Mouse (Mus musculus) spleen, embryonic (tissue): ENCODE data around the gene Msrb3.
"Not testable (repeated sequence)": the region's sequence is repeated elsewhere in the genome, so short reads cannot be mapped to it uniquely, and the experiment has no call there.

Experiments used
- CTCF ChIA-PET: fragments of 350-600 bp; sonication (Branson Sonifier 250); formaldehyde crosslinking; loops from one replicate; lab custom pipeline; 2022; lab: Charles Lee

Msrb3 gene

DNA sequence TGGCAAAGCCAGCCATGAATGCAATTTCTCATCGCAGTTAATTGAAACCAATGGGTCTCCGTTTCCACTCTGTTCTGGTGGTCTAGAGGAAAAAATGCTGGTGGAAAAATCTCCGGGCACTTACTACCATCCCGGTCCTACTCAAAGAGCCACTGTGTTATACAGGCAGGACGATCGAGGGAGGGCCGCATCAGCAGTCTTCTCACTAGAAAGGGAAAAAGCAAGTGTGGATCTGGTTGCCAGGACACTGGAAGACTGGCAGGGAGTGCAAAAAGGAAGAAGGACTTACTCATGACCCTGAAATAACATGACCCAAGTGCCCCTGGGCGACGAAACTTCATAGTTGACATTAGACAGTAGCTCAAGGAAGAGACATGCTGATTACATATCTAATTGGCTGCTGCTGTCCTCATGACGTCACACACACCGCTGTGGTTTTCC is 147.1 kb downstream of the Msrb3 start:
- CTCF ChIA-PET, result no interaction called here

DNA sequence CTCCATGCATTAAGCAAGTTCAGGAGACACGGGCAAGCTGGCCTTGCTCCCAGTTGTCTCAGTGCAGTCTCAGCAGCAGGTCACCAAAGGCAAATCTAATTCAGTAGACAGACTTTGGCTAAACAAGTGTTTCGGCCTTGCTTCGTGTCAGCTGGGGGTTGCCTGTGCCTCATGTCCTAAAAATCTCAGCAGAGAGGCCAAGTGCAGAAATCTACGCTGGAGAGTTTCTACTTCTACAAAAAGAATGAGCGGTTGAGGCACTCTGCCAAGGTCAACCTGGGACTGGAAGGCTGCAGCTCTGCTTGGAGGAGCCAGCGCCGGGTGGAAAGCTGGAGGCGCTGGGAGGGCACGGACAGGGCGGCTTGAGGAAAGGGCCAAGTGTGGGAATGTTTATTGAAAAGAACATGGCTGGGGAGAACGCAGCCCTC is 147.6 kb downstream of the Msrb3 start:
- CTCF ChIA-PET, result no interaction called here

DNA sequence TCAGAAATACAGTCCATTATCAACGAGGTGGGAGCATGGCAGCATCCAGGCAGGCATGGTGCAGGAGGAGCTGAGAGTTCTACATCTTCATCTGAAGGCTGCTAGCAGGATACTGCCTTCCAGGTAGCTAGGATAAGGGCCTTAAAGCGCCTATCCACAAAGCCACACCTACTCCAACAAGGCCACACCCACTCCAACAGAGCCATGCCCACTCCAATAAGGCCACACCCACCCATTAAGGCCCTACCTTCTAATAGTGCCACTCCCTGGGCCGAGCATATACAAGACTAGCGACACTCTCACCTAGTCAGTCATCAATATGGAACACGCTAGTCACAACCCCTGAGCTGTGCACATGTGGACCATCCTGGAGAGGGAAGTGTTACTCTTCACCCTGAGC is 149.3 kb downstream of the Msrb3 start:
- CTCF ChIA-PET, result not testable (repeated sequence)

DNA sequence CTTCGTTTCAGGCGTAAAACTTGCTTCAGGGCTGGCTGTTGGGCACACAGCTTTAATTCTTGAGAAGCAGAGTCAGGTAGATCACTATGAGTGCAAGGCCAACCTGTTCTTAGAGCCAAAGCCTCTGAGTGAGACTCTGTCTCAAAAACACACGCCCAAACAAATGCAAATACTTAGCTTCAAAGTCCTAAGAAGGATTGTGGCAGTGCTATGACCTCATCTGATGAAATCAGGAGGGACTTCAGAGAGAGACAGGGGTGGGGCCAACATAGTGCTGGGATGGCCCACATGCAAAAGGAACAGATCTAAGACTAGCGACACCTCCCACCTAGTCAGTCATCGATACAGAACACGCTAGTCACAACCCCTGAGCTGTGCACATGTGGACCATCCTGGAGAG is 150.7 kb downstream of the Msrb3 start:
- CTCF ChIA-PET, result no interaction called here

DNA sequence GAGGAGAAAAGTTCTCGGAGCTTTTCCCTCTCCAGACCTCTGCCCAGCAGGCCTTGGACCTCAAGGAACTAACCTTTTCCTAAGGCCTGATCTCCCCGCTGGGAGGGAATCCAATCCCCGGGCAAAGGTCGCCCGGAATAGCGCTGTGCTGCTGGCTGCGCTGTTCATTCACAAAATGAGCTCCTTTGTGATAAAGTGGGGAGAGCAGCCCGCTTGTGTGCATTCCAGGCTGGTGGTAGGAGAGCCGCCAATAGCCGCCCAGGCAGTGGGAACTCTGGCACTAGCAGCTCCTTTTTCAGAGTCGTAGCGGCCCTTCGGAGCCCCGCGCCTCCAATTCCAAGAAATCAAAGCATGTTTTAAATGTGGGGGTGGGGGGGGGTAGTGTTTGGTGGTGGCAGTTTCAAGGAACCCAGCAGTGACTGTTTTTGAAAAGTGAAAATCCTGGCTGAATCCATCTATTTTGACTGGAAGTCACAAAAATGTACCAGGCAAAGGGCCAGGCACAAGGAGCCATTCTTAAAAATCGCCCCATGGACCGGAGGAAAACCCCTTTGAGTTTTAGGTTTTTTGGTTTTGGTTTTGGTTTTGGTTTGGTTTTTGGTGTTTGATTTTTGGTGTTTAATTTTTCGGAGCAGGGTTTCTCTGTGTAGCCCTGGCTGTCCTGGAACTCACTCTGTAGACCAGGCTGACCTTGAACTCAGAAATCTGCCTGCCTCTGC is 153.6 kb downstream of the Msrb3 start:
- CTCF ChIA-PET, result interaction anchor here (0.5 to 0.8 kb wide), 4 partner anchors 8 to 160 kb away, joined by 3 to 7 read pairs (median 4); no protein-coding TSS in a partner anchor

DNA sequence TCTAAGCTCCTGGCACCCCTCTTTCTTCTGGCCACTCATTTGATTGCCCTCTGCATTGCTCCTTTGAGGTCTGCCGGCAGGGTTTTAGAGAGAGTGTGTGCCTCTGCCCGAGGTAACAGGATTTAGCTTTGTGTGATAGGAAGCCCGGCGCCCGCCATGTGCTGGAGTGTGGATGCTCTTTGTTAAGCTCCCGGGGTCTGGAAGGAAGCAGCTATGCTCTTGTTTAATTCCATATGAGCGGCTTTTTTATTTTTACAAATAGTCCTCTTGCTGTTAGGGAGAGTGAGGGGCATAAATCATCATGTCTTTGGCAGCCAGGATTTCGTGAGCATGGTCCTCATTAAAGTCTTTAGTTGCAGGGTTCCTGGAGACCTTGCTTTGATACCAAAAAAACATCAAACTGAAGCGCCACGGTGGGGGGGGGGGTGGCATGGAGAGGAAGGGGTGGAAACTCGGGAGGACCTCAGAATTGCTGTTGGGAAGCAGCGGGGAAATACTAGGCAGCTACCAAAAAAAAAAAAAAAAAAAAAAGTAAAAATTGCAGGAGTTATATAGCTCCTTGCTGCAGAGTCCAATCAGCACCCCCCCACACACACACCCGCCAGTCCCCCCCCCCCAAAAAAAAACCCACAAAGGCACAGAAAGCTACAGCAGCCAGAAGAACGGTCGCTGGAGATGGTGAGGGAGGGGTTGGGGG is 154.3 kb downstream of the Msrb3 start:
- CTCF ChIA-PET, result interaction anchor here (0.6 to 0.8 kb wide), 3 partner anchors 8 to 160 kb away, joined by 4 to 7 read pairs (median 5); no protein-coding TSS in a partner anchor

DNA sequence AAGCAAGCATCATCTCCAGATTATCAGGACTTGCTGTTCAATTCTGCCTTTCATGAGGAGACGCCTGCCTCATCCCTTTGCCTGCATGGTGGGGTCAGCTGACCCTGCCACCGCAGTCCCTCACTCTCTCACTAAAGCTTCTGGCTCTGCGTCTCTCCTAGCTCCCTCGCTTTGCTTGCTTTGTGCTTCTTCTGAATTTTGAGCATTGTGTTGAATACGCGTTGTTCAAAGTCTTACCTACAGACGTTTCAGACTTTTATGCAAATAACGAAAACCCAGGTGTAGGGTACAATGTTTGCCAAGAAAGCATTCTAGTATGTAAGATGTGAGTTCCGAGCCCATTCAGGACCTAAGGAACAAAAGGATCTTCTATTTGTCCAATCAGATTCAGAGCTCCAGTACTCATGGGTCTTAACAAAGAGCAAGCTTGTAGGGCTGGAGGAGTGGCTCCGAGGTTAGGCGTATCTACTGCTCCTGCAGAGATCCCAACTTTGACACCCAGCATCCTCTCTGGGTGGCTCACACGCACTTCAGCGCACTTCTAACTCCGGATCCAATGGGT is 162.3 kb downstream of the Msrb3 start:
- CTCF ChIA-PET, result no interaction called here

DNA sequence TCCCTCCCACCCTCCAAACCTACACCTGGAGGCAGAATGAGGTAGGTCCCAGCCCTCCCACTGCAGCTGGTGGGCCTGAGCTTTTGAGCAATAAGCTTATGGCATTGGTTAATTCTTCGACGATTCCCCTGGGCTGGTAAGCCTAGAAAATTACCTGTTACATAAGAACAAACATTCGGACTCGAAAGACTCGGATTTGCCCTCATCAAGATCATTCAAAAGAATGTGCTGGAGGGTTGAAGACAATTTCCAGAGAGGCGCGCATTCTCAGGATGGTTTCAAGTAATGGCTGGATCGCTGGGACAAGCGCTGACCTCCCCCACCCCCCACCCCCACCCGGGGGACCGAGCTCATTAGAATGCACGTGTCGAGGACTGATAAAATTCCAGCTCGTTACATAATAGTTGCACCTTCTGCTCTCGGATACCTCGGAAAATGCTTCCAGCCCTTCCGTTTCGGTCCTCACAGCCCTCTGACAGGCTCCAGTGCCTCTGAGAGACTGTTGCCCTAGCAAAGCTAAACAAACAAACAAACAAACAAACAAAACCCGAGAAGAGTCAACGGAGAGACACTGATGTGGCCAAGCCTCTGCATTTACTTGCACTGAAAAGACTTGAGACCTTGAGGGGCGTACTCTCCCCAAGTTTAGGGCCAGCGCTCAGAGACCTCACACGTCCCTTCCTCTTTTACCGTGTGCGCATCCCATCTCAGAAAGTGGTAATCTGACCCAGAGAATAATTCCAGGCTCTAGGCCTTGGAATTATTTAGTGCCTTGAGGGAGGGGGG is 163.0 kb downstream of the Msrb3 start:
- CTCF ChIA-PET, result no interaction called here

DNA sequence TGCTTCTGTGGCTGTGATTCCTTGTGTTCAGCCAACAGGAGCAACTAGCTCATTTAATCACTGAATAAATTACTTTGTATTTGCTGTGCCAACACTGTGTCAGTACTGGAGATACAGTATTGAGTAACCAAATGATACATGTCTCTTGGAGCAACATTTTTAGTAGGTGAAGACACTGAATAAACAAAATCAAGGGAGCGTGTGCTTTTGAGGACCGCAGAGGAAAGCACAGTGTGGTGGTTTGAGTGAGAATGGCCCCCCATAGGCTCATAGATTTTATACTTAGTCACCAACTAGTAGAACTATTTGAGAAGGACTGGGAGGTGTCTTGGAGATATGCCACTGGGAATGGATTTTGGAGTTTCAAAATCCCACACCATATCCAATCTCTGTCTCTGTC is 164.5 kb downstream of the Msrb3 start:
- CTCF ChIA-PET, result no interaction called here
